Mouse (Mus musculus) thymus, adult 2 months (tissue): ENCODE results near the gene En1. TPM values are rescaled to one million over a fixed set of nuclear protein-coding genes. Genes with fewer than 3 reads are reported as not detected.

Experiments used
- DNase-seq: peaks from one replicate; pipeline ENCODE4 v3.0.0; 2021
- H3K27ac ChIP-seq: fragments of 200-500 bp; 2 replicates; pipeline ENCODE4 v1.5.1; 2012; ENCODE audit warnings: low read length, control low read depth; ENCODE audit not compliant: control insufficient read depth, insufficient read depth
- H3K27me3 ChIP-seq: fragments of 200-500 bp; 2 replicates; pipeline ENCODE4 v1.6.1; 2012; ENCODE audit warnings: mild to moderate bottlenecking, low read length, moderate library complexity, mixed read lengths; ENCODE audit not compliant: control insufficient read depth, insufficient read depth
- H3K36me3 ChIP-seq: fragments of 200-500 bp; 2 replicates; pipeline ENCODE4 v1.6.1; 2012; ENCODE audit warnings: mild to moderate bottlenecking, low read length, moderate library complexity; ENCODE audit not compliant: control insufficient read depth, insufficient read depth
- H3K4me1 ChIP-seq: fragments of 200-500 bp; replicated peaks from 2 replicates; pipeline ENCODE4 v1.6.1; 2012; ENCODE audit warnings: low read length; ENCODE audit not compliant: control insufficient read depth, insufficient read depth
- H3K4me3 ChIP-seq: fragments of 200-500 bp; 2 replicates; pipeline ENCODE4 v1.5.1; 2012; ENCODE audit warnings: mild to moderate bottlenecking, low read length, control low read depth, moderate library complexity; ENCODE audit not compliant: control insufficient read depth, insufficient read depth
- CTCF ChIP-seq: fragments of 200-500 bp; IDR thresholded peaks from 2 replicates; pipeline ENCODE4 v1.5.1; 2012; ENCODE audit warnings: mild to moderate bottlenecking, control low read depth, low read length, moderate library complexity, borderline replicate concordance; ENCODE audit not compliant: control insufficient read depth, poor library complexity, insufficient read depth; ENCODE audit errors: extremely low read depth
- POLR2A ChIP-seq: fragments of 200-500 bp; IDR thresholded peaks from 2 replicates; pipeline ENCODE4 v1.6.1; 2012; ENCODE audit warnings: mild to moderate bottlenecking, low read length, control low read depth, moderate library complexity; ENCODE audit not compliant: control insufficient read depth, poor library complexity, insufficient read depth; ENCODE audit errors: extremely low read depth
- WGBS: fragments of 180-500 bp; shearing (Covaris S2); methylation state at CpG from one replicate; pipeline ENCODE4 v1.1.7; 2018; 5-methylcytosine and 5-hydroxymethylcytosine counted together
- polyA plus RNA-seq: library from polyadenylated mRNA; depleted of rRNA; stranded (reverse); fragments of >200 nt; gene quantifications from 2 replicates; pipeline ENCODE4 v1.2.3, GENCODE M21; 2012

En1 gene
- polyA plus RNA-seq, 1 experiment: 0.07 TPM

DNA sequence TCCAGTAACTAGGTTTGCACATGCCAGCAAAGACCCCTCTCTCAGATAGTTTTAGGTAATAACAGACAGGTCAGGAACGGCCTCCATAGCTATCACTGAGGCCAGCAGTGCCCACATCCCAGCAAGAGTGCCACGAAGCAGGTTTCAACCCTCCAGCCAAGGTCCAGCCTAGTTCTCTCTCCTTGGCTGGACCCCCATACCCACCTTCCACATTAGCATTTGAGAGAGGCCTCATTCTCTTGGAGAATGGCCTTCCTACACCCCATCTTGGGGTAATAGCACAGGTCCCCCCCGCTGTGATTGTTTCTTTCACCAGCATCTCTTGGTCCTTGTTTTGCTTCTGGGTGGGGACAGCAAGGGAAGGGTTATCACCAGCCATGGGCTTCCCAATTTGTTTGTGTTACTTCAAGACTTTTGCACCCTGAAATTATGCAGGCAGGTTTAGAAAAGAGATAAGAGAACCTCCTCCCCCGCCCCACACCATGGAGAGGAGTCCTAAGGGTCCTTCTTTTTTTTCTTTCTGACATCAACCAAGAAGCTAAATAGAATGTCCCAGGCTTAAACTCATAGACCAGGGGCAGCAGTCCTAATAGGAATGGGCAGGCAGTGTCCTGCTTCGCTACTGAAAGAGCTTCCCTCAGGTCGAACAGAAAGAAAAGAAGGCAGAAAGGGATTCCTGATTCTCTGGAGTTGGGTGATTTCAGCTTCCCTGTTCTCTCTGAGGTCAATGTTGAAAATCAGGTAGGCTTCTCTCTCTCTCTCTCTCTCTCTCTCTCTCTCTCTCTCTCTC is 3.5 kb downstream of the En1 start:
- TF ChIP-seq POLR2A: no peak
- no peak for TF ChIP-seq CTCF
- H3K4me3 ChIP-seq: no peak overlapping the region
- H3K36me3 ChIP-seq: no peaks in the 10 kb centered on the region
- WGBS: 16% methylated on average over 6 of the region's 6 CpGs
- no peak overlapping the region for H3K27ac ChIP-seq
- DNase-seq: no peak
- peaks cover 26% of the 10 kb centered on the region; the same call in 1 of the 2 replicates for H3K27me3 ChIP-seq
- no peaks in the 10 kb centered on the region for H3K4me1 ChIP-seq

DNA sequence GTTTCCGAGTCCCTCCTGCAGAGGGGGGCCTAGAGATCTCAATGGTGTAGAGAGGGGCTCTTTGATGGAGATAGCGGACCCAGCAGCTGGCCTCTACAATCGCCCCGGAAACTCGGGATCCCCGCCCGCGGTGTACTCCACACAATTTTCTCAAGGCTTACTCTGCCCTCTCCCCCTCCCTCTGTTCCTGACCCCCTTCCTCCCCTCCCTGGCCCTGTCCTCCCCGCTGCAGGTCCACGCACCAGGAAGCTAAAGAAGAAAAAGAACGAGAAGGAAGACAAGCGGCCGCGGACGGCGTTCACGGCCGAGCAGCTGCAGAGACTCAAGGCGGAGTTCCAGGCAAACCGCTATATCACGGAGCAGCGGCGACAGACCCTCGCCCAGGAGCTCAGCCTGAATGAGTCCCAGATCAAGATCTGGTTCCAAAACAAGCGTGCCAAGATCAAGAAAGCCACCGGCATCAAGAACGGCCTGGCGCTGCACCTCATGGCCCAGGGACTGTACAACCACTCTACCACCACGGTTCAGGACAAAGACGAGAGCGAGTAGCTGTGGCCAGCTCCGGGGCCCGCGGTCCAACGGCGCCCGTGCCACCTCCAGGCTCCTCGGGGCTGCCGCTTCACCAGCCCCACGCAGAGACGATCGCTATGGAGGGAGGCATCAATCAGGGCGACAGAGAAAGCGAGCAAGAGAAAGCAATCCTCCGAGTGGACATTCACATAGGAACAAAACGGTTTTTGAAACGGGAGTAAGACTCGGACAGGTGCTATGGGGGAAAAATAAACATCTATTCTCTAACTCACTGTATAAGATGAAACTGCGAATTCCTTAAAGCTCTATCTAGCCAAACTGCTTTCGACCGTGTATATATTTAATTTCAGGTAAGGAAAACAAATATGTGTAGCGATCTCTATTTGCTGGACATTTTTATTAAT is 4.7 kb downstream of the En1 start:
- TF ChIP-seq CTCF (no peak), POLR2A (no peak)
- no peak overlapping the region for H3K27ac ChIP-seq
- H3K36me3 ChIP-seq: no peaks in the 10 kb centered on the region
- WGBS: 3% methylated on average over 52 of the region's 52 CpGs
- H3K4me1 ChIP-seq: no peaks in the 10 kb centered on the region
- H3K27me3 ChIP-seq: peaks cover 26% of the 10 kb centered on the region; the same call in 1 of the 2 replicates
- DNase-seq: no peak
- no peak overlapping the region for H3K4me3 ChIP-seq

DNA sequence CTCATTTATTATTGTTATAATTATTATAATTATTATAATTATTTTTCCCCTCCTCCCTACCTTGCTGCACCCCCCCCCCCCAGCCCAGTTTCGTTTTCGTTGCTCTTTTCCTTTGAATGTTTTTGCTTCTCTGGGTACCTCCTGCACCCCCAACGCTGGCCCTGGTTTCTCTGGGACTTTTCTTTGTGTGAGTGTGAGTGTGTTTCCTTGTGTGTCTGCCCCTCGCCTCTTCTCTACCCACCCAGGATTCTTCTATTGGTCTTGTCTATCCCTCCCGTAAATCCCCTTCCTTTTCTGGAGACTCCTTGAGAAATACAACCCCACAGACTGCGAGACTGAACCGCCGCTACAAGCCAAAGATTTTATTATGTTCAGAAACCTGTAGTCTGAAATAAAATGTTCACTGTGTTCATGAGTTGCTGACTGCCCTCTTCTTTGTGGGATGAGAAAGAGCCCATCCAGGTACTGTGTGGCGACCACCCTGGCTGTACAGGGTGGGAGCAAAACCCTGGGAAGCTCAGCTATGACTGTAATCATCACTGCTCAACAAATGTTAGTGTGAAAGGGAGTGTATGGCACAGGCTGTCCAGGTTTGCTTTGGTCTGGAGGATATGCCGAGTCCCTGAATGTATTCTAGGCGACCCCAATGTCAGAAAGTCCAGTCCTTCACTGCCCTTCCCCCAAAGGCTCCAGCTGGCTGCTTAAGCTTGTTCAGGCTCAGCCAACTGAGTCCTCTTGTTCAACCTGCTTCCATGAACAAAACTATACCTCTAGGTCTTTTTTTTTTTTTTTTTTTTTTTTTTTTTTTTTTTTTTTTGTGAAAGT is 5.6 kb downstream of the En1 start:
- H3K27me3 ChIP-seq: peaks cover 22% of the 10 kb centered on the region; the same call in 1 of the 2 replicates
- no peak for DNase-seq
- TF ChIP-seq CTCF: no peak
- no peak for TF ChIP-seq POLR2A
- H3K36me3 ChIP-seq: no peaks in the 10 kb centered on the region
- H3K4me1 ChIP-seq: no peaks in the 10 kb centered on the region
- H3K27ac ChIP-seq: no peak overlapping the region
- 38% methylated on average over 11 of the region's 11 CpGs for WGBS
- no peak overlapping the region for H3K4me3 ChIP-seq

DNA sequence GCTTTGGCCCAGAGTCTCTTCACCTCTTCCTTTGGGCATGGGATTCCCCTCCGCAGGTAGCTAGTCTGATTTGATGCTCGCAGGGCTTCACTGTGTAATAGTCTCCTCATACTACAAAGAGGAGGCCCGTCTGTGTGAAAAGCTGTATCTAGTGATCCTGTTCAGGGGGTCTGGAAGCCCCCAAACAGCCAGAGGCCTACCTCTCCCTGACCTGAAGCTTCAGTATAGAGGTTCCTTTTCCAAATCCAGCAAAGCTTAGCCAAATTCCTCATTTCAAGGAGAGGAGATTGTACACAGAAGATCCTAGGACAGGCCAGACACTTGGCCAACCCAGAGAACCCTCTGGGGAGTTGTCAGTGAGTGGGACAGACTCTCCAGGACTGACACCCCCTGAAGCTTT is 6.2 kb downstream of the En1 start:
- TF ChIP-seq POLR2A: no peak
- TF ChIP-seq CTCF: no peak
- DNase-seq: no peak
- no peak overlapping the region for H3K27ac ChIP-seq
- 82% methylated on average over 3 of the region's 3 CpGs for WGBS
- H3K27me3 ChIP-seq: peaks cover 19% of the 10 kb centered on the region; the same call in 1 of the 2 replicates
- H3K4me1 ChIP-seq: no peaks in the 10 kb centered on the region
- no peaks in the 10 kb centered on the region for H3K36me3 ChIP-seq
- H3K4me3 ChIP-seq: no peak overlapping the region

DNA sequence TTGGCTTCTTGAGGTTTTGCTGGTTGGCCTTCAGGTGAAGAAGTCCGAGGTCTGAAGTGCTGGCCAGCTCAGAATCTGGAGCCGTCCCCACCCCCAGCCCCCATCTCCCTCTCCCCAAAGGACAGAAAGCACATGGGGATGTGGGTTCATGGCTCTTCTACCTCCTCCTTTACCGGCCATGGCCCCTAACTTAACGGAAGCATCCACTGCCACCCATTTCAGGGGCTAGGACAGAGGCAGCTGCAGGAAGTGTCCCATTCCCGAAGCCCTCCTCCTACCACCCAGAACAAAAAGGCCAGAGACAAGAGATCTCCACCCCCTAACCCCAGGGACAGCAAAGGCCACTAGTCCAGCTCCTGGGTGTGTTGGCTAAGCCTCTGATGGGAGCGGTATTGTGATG is 7.4 kb downstream of the En1 start:
- no peak overlapping the region for H3K27ac ChIP-seq
- H3K27me3 ChIP-seq: peaks cover 19% of the 10 kb centered on the region; the same call in 1 of the 2 replicates
- H3K4me3 ChIP-seq: no peak overlapping the region
- no peaks in the 10 kb centered on the region for H3K4me1 ChIP-seq
- 16% methylated on average over 6 of the region's 6 CpGs for WGBS
- H3K36me3 ChIP-seq: no peaks in the 10 kb centered on the region
- TF ChIP-seq POLR2A (no peak), CTCF (no peak)
- DNase-seq: no peak
